Mouse (Mus musculus): ENCODE measurements around the gene Asphd2. TPM values are rescaled to one million over a fixed set of nuclear protein-coding genes. Genes with fewer than 3 reads are reported as not detected.

Asphd2 gene
- polyA plus RNA-seq (2012; ENCODE audit: insufficient read depth, low replicate concordance): not detected in 2 replicates

- H3K4me1 ChIP-seq: peaks cover 34% of the 10 kb centered on the region
- H3K4me3 ChIP-seq (replicated peaks): peak within 1 kb of the TSS; percentile 91
- H3K27me3 ChIP-seq (replicated peaks): peaks cover 88% of the 10 kb centered on the region
- TF ChIP-seq GATA1 (IDR thresholded peaks at IDR 0.05; ENCODE audit: borderline replicate concordance, low read length) (no peak), FLI1 (IDR thresholded peaks at IDR 0.05; ENCODE audit: low read length) (no peak)
- H3K9me3 ChIP-seq: peaks cover 20% of the 10 kb centered on the region
- H3K36me3 ChIP-seq (replicated peaks; ENCODE audit: low read length): no peaks in the 10 kb centered on the region
These were observed at the start of gene Asphd2 for GRCm38 (mm10) chr5:112394779-112395443. Gene Asphd2, minus strand, starts transcription at chr5:112394866.

- Histone ChIP-seq H3K36me3 (replicated peaks; ENCODE audit: low read length) (no peaks in the 10 kb centered on the region), H3K27me3 (replicated peaks) (peaks cover 83% of the 10 kb centered on the region), H3K4me3 (replicated peaks) (no peak overlapping the region), H3K9me3 (peaks cover 6% of the 10 kb centered on the region), H3K4me1 (peaks cover 3% of the 10 kb centered on the region; the same call in 1 of the 2 replicates)
- no peak for TF ChIP-seq FLI1 (IDR thresholded peaks at IDR 0.05; ENCODE audit: low read length)
- no peak for TF ChIP-seq GATA1 (IDR thresholded peaks at IDR 0.05; ENCODE audit: borderline replicate concordance, low read length)
These were observed 43.9 kb upstream of the Asphd2 start for GRCm38 (mm10) chr5:112438535-112438934.

- TF ChIP-seq GATA1 (IDR thresholded peaks at IDR 0.05; ENCODE audit: borderline replicate concordance, low read length) (no peak), FLI1 (IDR thresholded peaks at IDR 0.05; ENCODE audit: low read length) (no peak)
- Histone ChIP-seq H3K9me3 (peaks cover 6% of the 10 kb centered on the region), H3K36me3 (replicated peaks; ENCODE audit: low read length) (no peaks in the 10 kb centered on the region), H3K4me1 (peaks cover 18% of the 10 kb centered on the region), H3K27me3 (replicated peaks) (peaks cover 91% of the 10 kb centered on the region), H3K4me3 (replicated peaks) (no peak overlapping the region)
These were observed 38.3 kb upstream of the Asphd2 start for GRCm38 (mm10) chr5:112433004-112433403.

GRCm38 (mm10) chr5:112432033-112432432 is 37.4 kb upstream of the Asphd2 start:
- Histone ChIP-seq H3K4me1 (peaks cover 14% of the 10 kb centered on the region), H3K27me3 (replicated peaks) (peaks cover 89% of the 10 kb centered on the region), H3K4me3 (replicated peaks) (no peak overlapping the region), H3K9me3 (peaks cover 11% of the 10 kb centered on the region), H3K36me3 (replicated peaks; ENCODE audit: low read length) (no peaks in the 10 kb centered on the region)
- TF ChIP-seq GATA1 (IDR thresholded peaks at IDR 0.05; ENCODE audit: borderline replicate concordance, low read length) (no peak), FLI1 (IDR thresholded peaks at IDR 0.05; ENCODE audit: low read length) (no peak)

GRCm38 (mm10) chr5:112431120-112431775 is 36.6 kb upstream of the Asphd2 start:
- TF ChIP-seq FLI1 (IDR thresholded peaks at IDR 0.05; ENCODE audit: low read length): no peak
- TF ChIP-seq GATA1 (IDR thresholded peaks at IDR 0.05; ENCODE audit: borderline replicate concordance, low read length): no peak
- Histone ChIP-seq H3K36me3 (replicated peaks; ENCODE audit: low read length) (no peaks in the 10 kb centered on the region), H3K4me1 (peaks cover 21% of the 10 kb centered on the region), H3K27me3 (replicated peaks) (peaks cover 88% of the 10 kb centered on the region), H3K4me3 (replicated peaks) (no peak overlapping the region), H3K9me3 (peaks cover 11% of the 10 kb centered on the region)

- peaks cover 90% of the 10 kb centered on the region for H3K27me3 ChIP-seq (replicated peaks)
- no peaks in the 10 kb centered on the region for H3K36me3 ChIP-seq (replicated peaks; ENCODE audit: low read length)
- no peak for TF ChIP-seq GATA1 (IDR thresholded peaks at IDR 0.05; ENCODE audit: borderline replicate concordance, low read length)
- TF ChIP-seq FLI1 (IDR thresholded peaks at IDR 0.05; ENCODE audit: low read length): no peak
- 0 out of 2 replicates have a peak, but pooled peaks cover 5% of the 10 kb centered on the region for H3K9me3 ChIP-seq
- peaks cover 24% of the 10 kb centered on the region for H3K4me1 ChIP-seq
- H3K4me3 ChIP-seq (replicated peaks): peak overlapping the region; percentile 78
These were observed 34.3 kb upstream of the Asphd2 start for GRCm38 (mm10) chr5:112428944-112429343.

GRCm38 (mm10) chr5:112427283-112427682 is 32.6 kb upstream of the Asphd2 start:
- Histone ChIP-seq H3K9me3 (0 out of 2 replicates have a peak, but pooled peaks cover 5% of the 10 kb centered on the region), H3K4me1 (peaks cover 24% of the 10 kb centered on the region), H3K27me3 (replicated peaks) (peaks cover 92% of the 10 kb centered on the region), H3K4me3 (replicated peaks) (no peak overlapping the region), H3K36me3 (replicated peaks; ENCODE audit: low read length) (no peaks in the 10 kb centered on the region)
- TF ChIP-seq FLI1 (IDR thresholded peaks at IDR 0.05; ENCODE audit: low read length): no peak
- no peak for TF ChIP-seq GATA1 (IDR thresholded peaks at IDR 0.05; ENCODE audit: borderline replicate concordance, low read length)

- H3K27me3 ChIP-seq (replicated peaks): peaks cover 92% of the 10 kb centered on the region
- H3K36me3 ChIP-seq (replicated peaks; ENCODE audit: low read length): no peaks in the 10 kb centered on the region
- no peak overlapping the region for H3K4me3 ChIP-seq (replicated peaks)
- 0 out of 2 replicates have a peak, but pooled peaks cover 5% of the 10 kb centered on the region for H3K9me3 ChIP-seq
- TF ChIP-seq GATA1 (IDR thresholded peaks at IDR 0.05; ENCODE audit: borderline replicate concordance, low read length) (no peak), FLI1 (IDR thresholded peaks at IDR 0.05; ENCODE audit: low read length) (no peak)
- peaks cover 24% of the 10 kb centered on the region for H3K4me1 ChIP-seq
These were observed 32.0 kb upstream of the Asphd2 start for GRCm38 (mm10) chr5:112426635-112427034.

GRCm38 (mm10) chr5:112419535-112419934 is 24.9 kb upstream of the Asphd2 start:
- H3K4me3 ChIP-seq (replicated peaks): no peak overlapping the region
- H3K9me3 ChIP-seq: peaks cover 10% of the 10 kb centered on the region; the same call in 1 of the 2 replicates
- H3K27me3 ChIP-seq (replicated peaks): peaks cover 74% of the 10 kb centered on the region
- H3K4me1 ChIP-seq: peaks cover 3% of the 10 kb centered on the region; the same call in 1 of the 2 replicates
- no peaks in the 10 kb centered on the region for H3K36me3 ChIP-seq (replicated peaks; ENCODE audit: low read length)
- no peak for TF ChIP-seq FLI1 (IDR thresholded peaks at IDR 0.05; ENCODE audit: low read length)

GRCm38 (mm10) chr5:112418023-112418422 is 23.4 kb upstream of the Asphd2 start:
- peaks cover 3% of the 10 kb centered on the region; the same call in 1 of the 2 replicates for H3K4me1 ChIP-seq

More at GRCm38 (mm10) chr5:112418023-112418422, 23.4 kb upstream of the Asphd2 start:
- Histone ChIP-seq H3K36me3 (replicated peaks; ENCODE audit: low read length) (no peaks in the 10 kb centered on the region), H3K9me3 (peaks cover 23% of the 10 kb centered on the region), H3K27me3 (replicated peaks) (peaks cover 67% of the 10 kb centered on the region), H3K4me3 (replicated peaks) (no peak overlapping the region)
- TF ChIP-seq GATA1 (IDR thresholded peaks at IDR 0.05; ENCODE audit: borderline replicate concordance, low read length) (no peak), FLI1 (IDR thresholded peaks at IDR 0.05; ENCODE audit: low read length) (no peak)

Data from megakaryocyte, embryonic 14.5 days (primary cell).